Mouse (Mus musculus): Measurements from ENCODE around the gene Mtmr12. TPM values are rescaled to one million over a fixed set of nuclear protein-coding genes. Genes with fewer than 3 reads are reported as not detected.
A peak's percentile ranks its signal among the peaks of the same experiment; 100 is the strongest.

Mtmr12 gene
- polyA plus RNA-seq, 1 experiment from 2014 or later = 15.4 TPM

GRCm38 (mm10) chr15:12205160-12205901 lies 503 bp downstream of the Mtmr12 start:
- WGBS = under 1% methylated on average over 59 of the region's 73 CpGs
- peak overlapping the region; percentile 76 for H3K4me2 ChIP-seq (ENCODE audit: low read length)
- peak overlapping the region; percentile 98 for H3K9ac ChIP-seq (ENCODE audit: low read length)
- peaks cover 8% of the 10 kb centered on the region; the same call in 1 of the 2 replicates for H3K36me3 ChIP-seq (ENCODE audit: control insufficient read depth, insufficient read depth, low read length)
- H3K4me1 ChIP-seq (ENCODE audit: control insufficient read depth in 2 of 2, insufficient read depth in 2 of 2, low read length in 2 of 2) = peaks cover 20 to 36% of the 10 kb centered on the region in 2 experiments
- peak overlapping the region; percentile 96 to 99 for H3K4me3 ChIP-seq (ENCODE audit: control insufficient read depth in 1 of 2, insufficient read depth in 1 of 2, low read depth in 1 of 2, low read length in 2 of 2)
- H3K27me3 ChIP-seq (ENCODE audit: control insufficient read depth, insufficient read depth, low read length) = no peaks in the 10 kb centered on the region
- ATAC-seq (ENCODE audit: insufficient number of reproducible peaks, insufficient read depth, low FRiP score, low read depth) = peak; percentile 76
- peak overlapping the region; percentile 89 to 94 for H3K27ac ChIP-seq (replicated peaks in 1 of 2; ENCODE audit: control insufficient read depth in 1 of 2, insufficient read depth in 1 of 2, low read depth in 2 of 2, low read length in 2 of 2)
- no peaks in the 10 kb centered on the region for H3K9me3 ChIP-seq (ENCODE audit: control insufficient read depth, low read length)

DNA sequence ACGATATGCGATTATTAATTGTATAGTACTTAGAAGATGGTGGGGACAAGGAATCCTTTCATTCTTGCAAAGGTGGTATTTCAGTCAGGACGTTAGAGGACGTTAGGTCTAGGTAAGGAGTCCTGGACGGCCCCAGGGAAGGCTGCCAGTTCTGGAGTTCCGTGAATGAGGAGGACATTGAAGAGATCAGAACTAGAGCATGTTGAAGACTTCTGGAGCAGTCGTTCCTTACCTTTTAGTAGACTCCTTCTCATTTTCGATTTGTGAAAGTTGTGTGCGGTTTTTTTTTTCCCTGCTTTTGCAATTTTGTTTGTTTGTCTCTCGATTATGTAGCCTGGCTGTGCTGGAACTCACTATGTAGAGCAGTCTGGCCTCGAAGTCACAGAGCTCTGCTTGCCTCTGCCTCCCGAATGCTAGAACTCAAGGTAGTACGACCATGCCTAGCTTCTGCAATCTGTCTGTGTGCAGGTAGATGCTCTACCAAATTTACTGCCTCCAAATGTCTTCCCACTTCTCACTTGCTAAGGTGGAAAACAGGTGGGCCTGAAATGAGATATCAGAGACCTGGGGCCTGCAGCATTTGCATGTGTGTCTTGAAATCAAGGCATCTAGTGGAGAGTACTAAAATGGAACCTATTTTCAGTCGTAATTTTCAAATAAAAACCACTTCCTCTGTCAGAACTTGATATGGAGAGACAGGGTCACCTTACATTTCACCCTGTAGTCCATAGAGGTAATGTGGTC lies 1.2 kb downstream of the Mtmr12 start:
- Histone ChIP-seq H3K9me3 (ENCODE audit: control insufficient read depth, low read length) (no peaks in the 10 kb centered on the region), H3K27ac (replicated peaks in 1 of 2; ENCODE audit: control insufficient read depth in 1 of 2, insufficient read depth in 1 of 2, low read depth in 2 of 2, low read length in 2 of 2) (no peak overlapping the region), H3K27me3 (ENCODE audit: control insufficient read depth, insufficient read depth, low read length) (no peaks in the 10 kb centered on the region), H3K4me2 (ENCODE audit: low read length) (peak overlapping the region; percentile 76), H3K4me1 (ENCODE audit: control insufficient read depth in 2 of 2, insufficient read depth in 2 of 2, low read length in 2 of 2) (peaks cover 20 to 36% of the 10 kb centered on the region in 2 experiments), H3K4me3 (ENCODE audit: control insufficient read depth in 1 of 2, insufficient read depth in 1 of 2, low read depth in 1 of 2, low read length in 2 of 2) (peak overlapping the region; percentile 96 to 99), H3K36me3 (ENCODE audit: control insufficient read depth, insufficient read depth, low read length) (peaks cover 8% of the 10 kb centered on the region; the same call in 1 of the 2 replicates), H3K9ac (ENCODE audit: low read length) (peak overlapping the region; percentile 98)
- 31% methylated on average over 14 of the region's 14 CpGs for WGBS
- ATAC-seq (ENCODE audit: insufficient number of reproducible peaks, insufficient read depth, low FRiP score, low read depth) = no peak

GRCm38 (mm10) chr15:12206646-12207222 lies 1.9 kb downstream of the Mtmr12 start:
- 65% methylated on average over 7 of the region's 7 CpGs for WGBS
- H3K9ac ChIP-seq (ENCODE audit: low read length) = peak overlapping the region; percentile 98
- H3K4me1 ChIP-seq (ENCODE audit: control insufficient read depth in 2 of 2, insufficient read depth in 2 of 2, low read length in 2 of 2) = peaks cover 25 to 33% of the 10 kb centered on the region in 2 experiments
- H3K9me3 ChIP-seq (ENCODE audit: control insufficient read depth, low read length) = no peaks in the 10 kb centered on the region
- peak overlapping the region in 1 of 2 experiments; percentile 96; a peak in 1 of 4 replicates for H3K4me3 ChIP-seq (ENCODE audit: control insufficient read depth in 1 of 2, insufficient read depth in 1 of 2, low read depth in 1 of 2, low read length in 2 of 2)
- H3K4me2 ChIP-seq (ENCODE audit: low read length) = peak overlapping the region; percentile 76
- H3K27me3 ChIP-seq (ENCODE audit: control insufficient read depth, insufficient read depth, low read length) = no peaks in the 10 kb centered on the region
- H3K27ac ChIP-seq (replicated peaks in 1 of 2; ENCODE audit: control insufficient read depth in 1 of 2, insufficient read depth in 1 of 2, low read depth in 2 of 2, low read length in 2 of 2) = no peak overlapping the region
- peaks cover 8% of the 10 kb centered on the region; the same call in 1 of the 2 replicates for H3K36me3 ChIP-seq (ENCODE audit: control insufficient read depth, insufficient read depth, low read length)
- ATAC-seq (ENCODE audit: insufficient number of reproducible peaks, insufficient read depth, low FRiP score, low read depth) = no peak

DNA sequence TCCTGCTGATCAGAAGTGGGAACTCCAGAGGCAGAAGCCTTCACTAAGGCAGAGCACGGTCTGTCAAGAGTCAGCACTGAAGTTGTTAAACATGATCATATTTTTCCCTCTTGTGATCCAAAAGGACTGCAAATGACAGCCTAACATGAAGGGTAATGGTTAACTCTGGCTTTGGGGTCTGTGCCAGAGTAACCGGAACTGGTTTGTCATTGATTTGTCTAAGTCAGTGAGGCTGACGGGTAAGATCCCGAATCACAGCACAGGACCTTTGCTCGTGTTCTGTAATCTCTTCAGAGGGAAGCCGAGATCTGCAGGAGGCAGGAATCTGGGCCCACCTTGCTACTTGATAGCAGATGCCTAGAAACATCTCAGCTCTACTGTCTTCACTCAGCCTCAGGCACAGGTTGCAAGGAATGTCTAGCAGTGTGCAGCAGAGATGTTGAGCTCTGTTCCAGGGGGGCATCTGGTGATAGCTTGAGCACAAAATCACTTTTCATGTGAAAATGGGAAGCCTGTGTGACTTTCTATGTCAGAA lies 2.8 kb downstream of the Mtmr12 start:
- H3K4me2 ChIP-seq (ENCODE audit: low read length) = no peak overlapping the region
- H3K4me3 ChIP-seq (ENCODE audit: control insufficient read depth in 1 of 2, insufficient read depth in 1 of 2, low read depth in 1 of 2, low read length in 2 of 2) = no peak overlapping the region
- H3K9me3 ChIP-seq (ENCODE audit: control insufficient read depth, low read length) = no peaks in the 10 kb centered on the region
- no peak for ATAC-seq (ENCODE audit: insufficient number of reproducible peaks, insufficient read depth, low FRiP score, low read depth)
- H3K27me3 ChIP-seq (ENCODE audit: control insufficient read depth, insufficient read depth, low read length) = no peaks in the 10 kb centered on the region
- 56% methylated on average over 6 of the region's 6 CpGs for WGBS
- peaks cover 8% of the 10 kb centered on the region; the same call in 1 of the 2 replicates for H3K36me3 ChIP-seq (ENCODE audit: control insufficient read depth, insufficient read depth, low read length)
- H3K4me1 ChIP-seq (ENCODE audit: control insufficient read depth in 2 of 2, insufficient read depth in 2 of 2, low read length in 2 of 2) = peaks cover 26 to 33% of the 10 kb centered on the region in 2 experiments
- peak overlapping the region; percentile 30; the same call in 1 of the 2 replicates for H3K9ac ChIP-seq (ENCODE audit: low read length)
- H3K27ac ChIP-seq (replicated peaks in 1 of 2; ENCODE audit: control insufficient read depth in 1 of 2, insufficient read depth in 1 of 2, low read depth in 2 of 2, low read length in 2 of 2) = no peak overlapping the region

GRCm38 (mm10) chr15:12211577-12211976 lies 6.7 kb downstream of the Mtmr12 start:
- 76% methylated on average over 8 of the region's 8 CpGs for WGBS
- no peak for ATAC-seq (ENCODE audit: insufficient number of reproducible peaks, insufficient read depth, low FRiP score, low read depth)
- Histone ChIP-seq H3K27ac (replicated peaks in 1 of 2; ENCODE audit: control insufficient read depth in 1 of 2, insufficient read depth in 1 of 2, low read depth in 2 of 2, low read length in 2 of 2) (no peak overlapping the region), H3K4me2 (ENCODE audit: low read length) (no peak overlapping the region), H3K9me3 (ENCODE audit: control insufficient read depth, low read length) (no peaks in the 10 kb centered on the region), H3K27me3 (ENCODE audit: control insufficient read depth, insufficient read depth, low read length) (no peaks in the 10 kb centered on the region), H3K4me3 (ENCODE audit: control insufficient read depth in 1 of 2, insufficient read depth in 1 of 2, low read depth in 1 of 2, low read length in 2 of 2) (no peak overlapping the region), H3K9ac (ENCODE audit: low read length) (no peak overlapping the region), H3K36me3 (ENCODE audit: control insufficient read depth, insufficient read depth, low read length) (peaks cover 8% of the 10 kb centered on the region; the same call in 1 of the 2 replicates), H3K4me1 (ENCODE audit: control insufficient read depth in 2 of 2, insufficient read depth in 2 of 2, low read length in 2 of 2) (peaks cover 27 to 37% of the 10 kb centered on the region in 2 experiments)

GRCm38 (mm10) chr15:12212266-12212665 lies 7.4 kb downstream of the Mtmr12 start:
- Histone ChIP-seq H3K9ac (ENCODE audit: low read length) (no peak overlapping the region), H3K36me3 (ENCODE audit: control insufficient read depth, insufficient read depth, low read length) (peaks cover 8% of the 10 kb centered on the region; the same call in 1 of the 2 replicates), H3K4me1 (ENCODE audit: control insufficient read depth in 2 of 2, insufficient read depth in 2 of 2, low read length in 2 of 2) (peaks cover 26 to 34% of the 10 kb centered on the region in 2 experiments), H3K4me2 (ENCODE audit: low read length) (no peak overlapping the region), H3K27ac (replicated peaks in 1 of 2; ENCODE audit: control insufficient read depth in 1 of 2, insufficient read depth in 1 of 2, low read depth in 2 of 2, low read length in 2 of 2) (no peak overlapping the region), H3K4me3 (ENCODE audit: control insufficient read depth in 1 of 2, insufficient read depth in 1 of 2, low read depth in 1 of 2, low read length in 2 of 2) (no peak overlapping the region), H3K27me3 (ENCODE audit: control insufficient read depth, insufficient read depth, low read length) (no peaks in the 10 kb centered on the region), H3K9me3 (ENCODE audit: control insufficient read depth, low read length) (no peaks in the 10 kb centered on the region)
- 90% methylated on average over 1 of the region's 1 CpGs for WGBS
- no peak for ATAC-seq (ENCODE audit: insufficient number of reproducible peaks, insufficient read depth, low FRiP score, low read depth)

Measured in heart, embryonic 14.5 days (tissue).